Mouse (Mus musculus) splenic B cell, adult 2 months (primary cell): ENCODE data around the gene Retreg3.
A peak's percentile ranks its signal among the peaks of the same experiment; 100 is the strongest.

ENCODE experiments used
- DNase-seq: peaks from one replicate; pipeline ENCODE4 v3.0.0-alpha.2; 2011; ENCODE audit warnings: low read depth, low spot score
- H3K27me3 ChIP-seq: 2 replicates; pipeline ENCODE4 v1.6.1; 2012; ENCODE audit warnings: mild to moderate bottlenecking, low read length, moderate library complexity, mixed read lengths; ENCODE audit not compliant: control insufficient read depth, poor library complexity, insufficient read depth, severe bottlenecking
- H3K36me3 ChIP-seq: 2 replicates; pipeline ENCODE4 v1.6.1; 2012; ENCODE audit warnings: mild to moderate bottlenecking, low read length, moderate library complexity, mixed read lengths; ENCODE audit not compliant: control insufficient read depth, poor library complexity, insufficient read depth, severe bottlenecking

Gene Retreg3

GRCm38 (mm10) chr11:101050359-101050758, 69.3 kb downstream of the Retreg3 start:
- Histone ChIP-seq H3K36me3 (peaks cover 7% of the 10 kb centered on the region), H3K27me3 (no peaks in the 10 kb centered on the region)
- DNase-seq = no peak

GRCm38 (mm10) chr11:101047502-101047901, 72.2 kb downstream of the Retreg3 start:
- peaks cover 11% of the 10 kb centered on the region for H3K36me3 ChIP-seq
- DNase-seq = no peak
- H3K27me3 ChIP-seq = no peaks in the 10 kb centered on the region

- peak; percentile 36 for DNase-seq
- Histone ChIP-seq H3K27me3 (no peaks in the 10 kb centered on the region), H3K36me3 (peaks cover 17% of the 10 kb centered on the region)
Observed at GRCm38 (mm10) chr11:101046440-101046839, 73.3 kb downstream of the Retreg3 start.
